Mouse (Mus musculus): ENCODE measurements around the gene Zfp958.

DNA sequence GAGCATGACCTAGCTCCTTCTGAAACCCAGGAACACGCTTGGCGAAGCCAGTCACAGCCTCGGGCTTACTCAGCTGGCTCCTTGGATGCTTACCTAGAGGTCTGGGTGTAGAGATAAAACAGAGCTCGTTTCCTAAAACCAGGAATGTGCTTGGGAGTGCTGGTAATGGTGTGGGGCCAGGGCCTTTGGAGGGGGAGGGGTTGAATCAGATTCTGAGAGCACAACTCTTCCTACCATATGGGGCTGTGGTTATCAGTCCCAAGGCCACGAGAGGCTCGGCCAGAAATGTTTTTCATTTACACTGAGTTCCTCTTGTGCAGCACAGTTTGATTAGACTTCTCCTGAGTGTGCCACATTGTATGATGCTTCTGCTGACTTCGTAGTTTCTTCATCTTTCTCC is 63.6 kb downstream of the Zfp958 start:
- TF ChIP-seq POLR2A (IDR thresholded peaks at IDR 0.05; ENCODE audit: borderline replicate concordance, low read depth, low read length) (no peak), CTCF (IDR thresholded peaks at IDR 0.05; ENCODE audit: low read depth, low read length) (no peak)
